Comparison of ENCODE assay signal across 24 mouse cellular contexts in genomic region chr9:86251331-86251730, GRCm38 (mm10).
"Had no signal": no experiment of that assay in that cellular context is flagged by ENCODE, and none has a peak within 500 bp of the region (broad histone marks: within the 10 kb centered on the region; RNA-seq: fewer than 3 reads in every experiment).

No protein-coding gene starts in this region.

- H3K36me3 ChIP-seq: heart, embryonic 12.5 days; hindbrain, embryonic 13.5 days; hindbrain, embryonic 15.5 days; kidney, embryonic 15.5 days; limb, embryonic 13.5 days; limb, embryonic 15.5 days; liver, embryonic 12.5 days had no signal

- H3K27me3 ChIP-seq: heart, embryonic 12.5 days; hindbrain, embryonic 13.5 days; hindbrain, embryonic 15.5 days; kidney, embryonic 15.5 days; limb, embryonic 13.5 days; limb, embryonic 15.5 days; liver, embryonic 12.5 days had no signal

- H3K4me3 ChIP-seq: heart, adult 2 months; heart, embryonic 12.5 days; hindbrain, embryonic 13.5 days; hindbrain, embryonic 15.5 days; kidney, embryonic 15.5 days; limb, embryonic 13.5 days; limb, embryonic 15.5 days; liver, embryonic 12.5 days had no signal

- H3K27ac ChIP-seq: heart, adult 2 months; hindbrain, embryonic 13.5 days; hindbrain, embryonic 15.5 days; hindbrain, postnatal 0 days; kidney, embryonic 15.5 days; kidney, postnatal 0 days; limb, embryonic 13.5 days; limb, embryonic 15.5 days; liver, embryonic 12.5 days; liver, embryonic 14.5 days had no signal

- DNase-seq: gastrocnemius, postnatal 14 days; gastrocnemius, postnatal 36 days; heart, adult 11 months; heart, adult 2 months; heart, postnatal 10 days; heart, postnatal 36 days; kidney, adult 11 months; kidney, adult 2 months; kidney, adult 9 months; kidney, postnatal 14 days; kidney, postnatal 36 days; layer of hippocampus, adult 9-11 months; layer of hippocampus, postnatal 36 days; left cerebral cortex, postnatal 4 days had no signal

- H3K9me3 ChIP-seq: heart, embryonic 12.5 days; hindbrain, embryonic 13.5 days; hindbrain, embryonic 15.5 days; kidney, embryonic 15.5 days; limb, embryonic 13.5 days; limb, embryonic 15.5 days; liver, embryonic 12.5 days had no signal

- H3K4me1 ChIP-seq: heart, embryonic 12.5 days; hindbrain, embryonic 13.5 days; hindbrain, embryonic 15.5 days; kidney, embryonic 15.5 days; limb, embryonic 13.5 days; limb, embryonic 15.5 days; liver, embryonic 12.5 days had no signal
